Mouse (Mus musculus) olfactory bulb, adult 2 months (tissue): Measurements from ENCODE around the gene Mrpl57.

Experiments used
- CTCF ChIP-seq: fragments of 200-500 bp; IDR thresholded peaks from 2 replicates; pipeline ENCODE4 v1.5.1; 2012; ENCODE audit warnings: low read depth, mild to moderate bottlenecking, low read length, moderate library complexity; ENCODE audit not compliant: insufficient read depth
- POLR2A ChIP-seq: fragments of 200-500 bp; IDR thresholded peaks from 2 replicates; pipeline ENCODE4 v1.6.1; 2012; ENCODE audit warnings: mild to moderate bottlenecking, low read depth, low read length, moderate library complexity; ENCODE audit not compliant: insufficient read depth

GRCm38 (mm10) chr14:57877921-57878320, 51.9 kb downstream of the Mrpl57 start:
- TF ChIP-seq CTCF (no peak), POLR2A (no peak)
